Comparison of ENCODE assay signal across 9 mouse cellular contexts in genomic region chr6:83327591-83328190, GRCm38 (mm10). TPM values are rescaled to one million over a fixed set of nuclear protein-coding genes. Genes with fewer than 3 reads are reported as not detected.
DNase-seq lines count a peak whose midpoint lies in the region; ATAC-seq and TF ChIP-seq lines count a peak whose summit lies in the region.
"Had no signal": no experiment of that assay in that cellular context is flagged by ENCODE, and none has a peak within 500 bp of the region (broad histone marks: within the 10 kb centered on the region; RNA-seq: fewer than 3 reads in every experiment).

No protein-coding gene starts in this region.

- peak; percentile 7 for DNase-seq in hindbrain, embryonic 11.5 days (ENCODE audit: low spot score)
- no peak for DNase-seq in left cerebral cortex, postnatal 36 days (ENCODE audit: low spot score in 2 of 2)
- DNase-seq in thymus, postnatal 10 days (ENCODE audit: low spot score in 2 of 2), result no peak
- DNase-seq: lung, postnatal 10 days; thymus, postnatal 36 days had no signal

- TF ChIP-seq POLR2A in embryonic fibroblast, embryonic 13.5 days (IDR thresholded peaks at IDR 0.05; ENCODE audit: low read depth, low read length), result no peak

- no peak for TF ChIP-seq CTCF in embryonic fibroblast, embryonic 13.5 days (IDR thresholded peaks at IDR 0.05; ENCODE audit: borderline replicate concordance, insufficient read depth, low read length)

- no peak for ATAC-seq in hindbrain, embryonic 11.5 days (ENCODE audit: low FRiP score)
- no peak for ATAC-seq in hindbrain, embryonic 16.5 days
- no peak for ATAC-seq in midbrain, embryonic 13.5 days
- ATAC-seq in midbrain, embryonic 15.5 days (replicated peaks), result no peak

- intact Hi-C loops in left cerebral cortex, postnatal 36 days (cut with DNase I), result loop anchor here (5.0 to 10.0 kb wide), 2 partner anchors 115 to 213 kb away; partner anchors contain the start of gene Mogs

- no peak overlapping the region for H3K9ac ChIP-seq in hindbrain, embryonic 11.5 days (ENCODE audit: low read depth, low read length)
- no peak overlapping the region for H3K9ac ChIP-seq in hindbrain, embryonic 16.5 days (ENCODE audit: low read depth, low read length)
- H3K9ac ChIP-seq in midbrain, embryonic 13.5 days (replicated peaks), result no peak overlapping the region
- no peak overlapping the region for H3K9ac ChIP-seq in midbrain, embryonic 15.5 days

- no peaks in the 10 kb centered on the region for H3K9me3 ChIP-seq in hindbrain, embryonic 11.5 days (ENCODE audit: control insufficient read depth, low read length)
- no peaks in the 10 kb centered on the region for H3K9me3 ChIP-seq in hindbrain, embryonic 16.5 days (ENCODE audit: control insufficient read depth, low read length)
- H3K9me3 ChIP-seq in midbrain, embryonic 13.5 days, result no peaks in the 10 kb centered on the region
- H3K9me3 ChIP-seq in midbrain, embryonic 15.5 days, result no peaks in the 10 kb centered on the region

- H3K27me3 ChIP-seq in hindbrain, embryonic 11.5 days (ENCODE audit: control insufficient read depth, insufficient read depth, low read length), result no peaks in the 10 kb centered on the region
- H3K27me3 ChIP-seq in hindbrain, embryonic 16.5 days (replicated peaks; ENCODE audit: control insufficient read depth, insufficient read depth, low read length), result no peaks in the 10 kb centered on the region
- H3K27me3 ChIP-seq in midbrain, embryonic 13.5 days, result no peaks in the 10 kb centered on the region
- no peaks in the 10 kb centered on the region for H3K27me3 ChIP-seq in midbrain, embryonic 15.5 days (replicated peaks)

- no peak overlapping the region for H3K4me3 ChIP-seq in hindbrain, embryonic 11.5 days (ENCODE audit: low read depth, low read length)
- H3K4me3 ChIP-seq in hindbrain, embryonic 16.5 days (ENCODE audit: low read length), result no peak overlapping the region
- no peak overlapping the region for H3K4me3 ChIP-seq in midbrain, embryonic 13.5 days (replicated peaks)
- H3K4me3 ChIP-seq in midbrain, embryonic 15.5 days, result no peak overlapping the region
- H3K4me3 ChIP-seq in embryonic fibroblast, embryonic 13.5 days (ENCODE audit: insufficient read depth, low read length), result peak overlapping the region; percentile 23; the same call in 1 of the 2 replicates

- H3K27ac ChIP-seq in hindbrain, embryonic 11.5 days (ENCODE audit: low read depth, low read length), result no peak overlapping the region
- no peak overlapping the region for H3K27ac ChIP-seq in hindbrain, embryonic 16.5 days (ENCODE audit: low read depth, low read length)
- H3K27ac ChIP-seq in midbrain, embryonic 13.5 days, result no peak overlapping the region
- no peak overlapping the region for H3K27ac ChIP-seq in midbrain, embryonic 15.5 days
- H3K27ac ChIP-seq in embryonic fibroblast, embryonic 13.5 days (ENCODE audit: insufficient read depth, low read length), result no peak overlapping the region

- H3K4me2 ChIP-seq in hindbrain, embryonic 11.5 days (replicated peaks; ENCODE audit: low read depth, low read length), result no peak overlapping the region
- no peak overlapping the region for H3K4me2 ChIP-seq in hindbrain, embryonic 16.5 days (ENCODE audit: low read length)
- peak overlapping the region; percentile 83 for H3K4me2 ChIP-seq in midbrain, embryonic 13.5 days (replicated peaks)
- no peak overlapping the region for H3K4me2 ChIP-seq in midbrain, embryonic 15.5 days

- WGBS in hindbrain, embryonic 11.5 days, result 89% methylated on average over 3 of the region's 3 CpGs
- WGBS in hindbrain, embryonic 16.5 days, result 77% methylated on average over 3 of the region's 3 CpGs
- 90% methylated on average over 3 of the region's 3 CpGs for WGBS in midbrain, embryonic 13.5 days
- 87% methylated on average over 3 of the region's 3 CpGs for WGBS in midbrain, embryonic 15.5 days

- H3K36me3 ChIP-seq in hindbrain, embryonic 11.5 days (ENCODE audit: control insufficient read depth, insufficient read depth, low read length), result no peaks in the 10 kb centered on the region
- H3K36me3 ChIP-seq in hindbrain, embryonic 16.5 days (ENCODE audit: control insufficient read depth, insufficient read depth, low read length), result peaks cover 20% of the 10 kb centered on the region
- peaks cover 28% of the 10 kb centered on the region for H3K36me3 ChIP-seq in midbrain, embryonic 13.5 days
- peaks cover 21% of the 10 kb centered on the region for H3K36me3 ChIP-seq in midbrain, embryonic 15.5 days (replicated peaks)

- H3K4me1 ChIP-seq in hindbrain, embryonic 11.5 days (replicated peaks; ENCODE audit: control insufficient read depth, insufficient read depth, low read length), result no peaks in the 10 kb centered on the region
- H3K4me1 ChIP-seq in hindbrain, embryonic 16.5 days (ENCODE audit: control insufficient read depth, insufficient read depth, low read depth, low read length), result peaks cover 11% of the 10 kb centered on the region
- peaks cover 22% of the 10 kb centered on the region for H3K4me1 ChIP-seq in midbrain, embryonic 13.5 days (replicated peaks)
- peaks cover 22% of the 10 kb centered on the region for H3K4me1 ChIP-seq in midbrain, embryonic 15.5 days
- no peaks in the 10 kb centered on the region for H3K4me1 ChIP-seq in embryonic fibroblast, embryonic 13.5 days (ENCODE audit: control insufficient read depth, insufficient read depth, low read length)

RNA-seq across cellular contexts. Expression of gene Mob1a, which starts 1.9 kb away (rescaled TPM):
- polyA plus RNA-seq in hindbrain, embryonic 11.5 days (2014; fragmentation: Nextera tagmentation; extraction: Ambion mirVana), result 60.9 and 65.6 TPM in 2 replicates
- polyA plus RNA-seq in hindbrain, embryonic 16.5 days (2015; fragmentation: Nextera tagmentation; extraction: Ambion mirVana), result 19.4 and 23.9 TPM in 2 replicates
- 30.7 and 31.8 TPM in 2 replicates for polyA plus RNA-seq in midbrain, embryonic 13.5 days (2015; fragmentation: Nextera tagmentation; extraction: Ambion mirVana)
- polyA plus RNA-seq in midbrain, embryonic 15.5 days (2015; fragmentation: Nextera tagmentation; extraction: Ambion mirVana), result 22.8 and 23.4 TPM in 2 replicates
- 139 and 148 TPM in 2 replicates for polyA plus RNA-seq in embryonic fibroblast, embryonic 13.5 days (2011; ENCODE audit: insufficient read length, low read depth, missing spikeins)
- 10 to 100 TPM; 19.0 to 20.8 TPM for total RNA-seq in left cerebral cortex, postnatal 36 days (2021)

RNA-seq across cellular contexts. Expression of gene Mthfd2, which starts 2.0 kb away (rescaled TPM):
- polyA plus RNA-seq in hindbrain, embryonic 11.5 days (2014; fragmentation: Nextera tagmentation; extraction: Ambion mirVana), result 41.8 and 46.9 TPM in 2 replicates
- 33.4 and 34.3 TPM in 2 replicates for polyA plus RNA-seq in hindbrain, embryonic 16.5 days (2015; fragmentation: Nextera tagmentation; extraction: Ambion mirVana)
- polyA plus RNA-seq in midbrain, embryonic 13.5 days (2015; fragmentation: Nextera tagmentation; extraction: Ambion mirVana), result 26.5 and 26.6 TPM in 2 replicates
- 28.9 and 31.0 TPM in 2 replicates for polyA plus RNA-seq in midbrain, embryonic 15.5 days (2015; fragmentation: Nextera tagmentation; extraction: Ambion mirVana)
- polyA plus RNA-seq in embryonic fibroblast, embryonic 13.5 days (2011; ENCODE audit: insufficient read length, low read depth, missing spikeins), result 123 and 138 TPM in 2 replicates
- total RNA-seq in left cerebral cortex, postnatal 36 days (2021), result 1 to 10 TPM; 4.6 to 6.2 TPM

RNA-seq across cellular contexts. Expression of gene Bola3, which starts 21.3 kb away (rescaled TPM):
- polyA plus RNA-seq in hindbrain, embryonic 11.5 days (2014; fragmentation: Nextera tagmentation; extraction: Ambion mirVana), result 110 and 117 TPM in 2 replicates
- polyA plus RNA-seq in hindbrain, embryonic 16.5 days (2015; fragmentation: Nextera tagmentation; extraction: Ambion mirVana), result 55.8 and 64.3 TPM in 2 replicates
- polyA plus RNA-seq in midbrain, embryonic 13.5 days (2015; fragmentation: Nextera tagmentation; extraction: Ambion mirVana), result 69.0 and 71.7 TPM in 2 replicates
- 44.0 and 54.3 TPM in 2 replicates for polyA plus RNA-seq in midbrain, embryonic 15.5 days (2015; fragmentation: Nextera tagmentation; extraction: Ambion mirVana)
- polyA plus RNA-seq in embryonic fibroblast, embryonic 13.5 days (2011; ENCODE audit: insufficient read length, low read depth, missing spikeins), result 86.0 and 88.1 TPM in 2 replicates
- 10 to 100 TPM; 46.8 to 50.5 TPM for total RNA-seq in left cerebral cortex, postnatal 36 days (2021)
